Mouse (Mus musculus) left cerebral cortex, adult 8-10 months (tissue): Measurements from ENCODE around the gene Sae1. TPM values are rescaled to one million over a fixed set of nuclear protein-coding genes. Genes with fewer than 3 reads are reported as not detected.

ENCODE experiments used
- DNase-seq, 2 experiments: peaks; one replicate each; pipeline ENCODE4 v3.0.0; 2022; ENCODE audit warnings: low spot score in 2 of 2
- total RNA-seq, 4 experiments: library from RNA; stranded (reverse); gene quantifications; 2 replicates each; pipeline ENCODE4 v1.2.4; 2022

Gene Sae1
- 100 to 1,000 TPM in 3 of 4 experiments, 10 to 100 TPM in 1; 92.2 to 108 (median 105) TPM for total RNA-seq

GRCm38 (mm10) chr7:16387160-16388041, at the start of gene Sae1:
Sae1 (minus strand) TSS chr7:16387806.
- DNase-seq, result peak; percentile 87 to 95

- DNase-seq, result no peak
Observed at GRCm38 (mm10) chr7:16435088-16435487, 47.5 kb upstream of the Sae1 start.

- no peak for DNase-seq
Observed at GRCm38 (mm10) chr7:16433352-16433971, 45.9 kb upstream of the Sae1 start.

GRCm38 (mm10) chr7:16426129-16426729, 38.6 kb upstream of the Sae1 start:
- DNase-seq, result peak; percentile 37 to 48

- DNase-seq, result no peak
Observed at GRCm38 (mm10) chr7:16425721-16426120, 38.1 kb upstream of the Sae1 start.

GRCm38 (mm10) chr7:16423731-16424130, 36.1 kb upstream of the Sae1 start:
- no peak for DNase-seq

- no peak for DNase-seq
Observed at GRCm38 (mm10) chr7:16422222-16422856, 34.7 kb upstream of the Sae1 start.

GRCm38 (mm10) chr7:16420493-16421118, 33.0 kb upstream of the Sae1 start:
- DNase-seq, result no peak

GRCm38 (mm10) chr7:16418713-16419112, 31.1 kb upstream of the Sae1 start:
- DNase-seq, result no peak

- no peak for DNase-seq
Observed at GRCm38 (mm10) chr7:16417141-16417771, 29.6 kb upstream of the Sae1 start.

- no peak for DNase-seq
Observed at GRCm38 (mm10) chr7:16415426-16415825, 27.8 kb upstream of the Sae1 start.

- no peak for DNase-seq
Observed at GRCm38 (mm10) chr7:16412930-16413329, 25.3 kb upstream of the Sae1 start.

- no peak for DNase-seq
Observed at GRCm38 (mm10) chr7:16412220-16412896, 24.8 kb upstream of the Sae1 start.

GRCm38 (mm10) chr7:16411100-16411499, 23.5 kb upstream of the Sae1 start:
- no peak for DNase-seq

- DNase-seq, result no peak
Observed at GRCm38 (mm10) chr7:16406978-16407377, 19.4 kb upstream of the Sae1 start.

- peak; percentile 27 to 32 for DNase-seq
Observed at GRCm38 (mm10) chr7:16405516-16406351, 18.1 kb upstream of the Sae1 start.

- no peak for DNase-seq
Observed at GRCm38 (mm10) chr7:16405073-16405455, 17.5 kb upstream of the Sae1 start.

- DNase-seq, result no peak
Observed at GRCm38 (mm10) chr7:16404315-16405072, 16.9 kb upstream of the Sae1 start.
